Mouse (Mus musculus) C2C12 (cell line): Measurements from ENCODE around the gene Smarca4. TPM values are rescaled to one million over a fixed set of nuclear protein-coding genes. Genes with fewer than 3 reads are reported as not detected.

Experiments used
- H3K27me3 ChIP-seq: one replicate; pipeline ENCODE4 v1.6.1; 2011; ENCODE audit not compliant: control insufficient read depth, insufficient read depth, insufficient read length
- H3K36me3 ChIP-seq: one replicate; pipeline ENCODE4 v1.6.1; 2011; ENCODE audit not compliant: control insufficient read depth, insufficient read depth
- H3K4me3 ChIP-seq: one replicate; pipeline ENCODE4 v1.5.1; 2011; ENCODE audit warnings: mild to moderate bottlenecking, control low read depth; ENCODE audit not compliant: poor library complexity, insufficient read depth, severe bottlenecking
- H3K79me2 ChIP-seq: one replicate; pipeline ENCODE4 v1.6.1; 2011; ENCODE audit not compliant: control insufficient read depth, insufficient read depth
- H3K79me3 ChIP-seq: one replicate; pipeline ENCODE4 v1.6.1; 2011; ENCODE audit warnings: low read depth, control low read depth
- H3ac ChIP-seq: one replicate; pipeline ENCODE3; 2011; ENCODE audit warnings: low read depth; ENCODE audit not compliant: control insufficient read depth, insufficient read length
- CEBPB ChIP-seq: IDR thresholded peaks from one replicate; pipeline ENCODE4 v1.6.1; 2011; ENCODE audit warnings: low read depth, mild to moderate bottlenecking, control low read depth, moderate library complexity
- CTCF ChIP-seq: IDR thresholded peaks from one replicate; pipeline ENCODE4 v1.5.1; 2011; ENCODE audit not compliant: control insufficient read depth, insufficient read depth, insufficient read length
- FOSL1 ChIP-seq: IDR thresholded peaks from one replicate; pipeline ENCODE4 v1.8.0; 2011; ENCODE audit warnings: mild to moderate bottlenecking, low read length; ENCODE audit not compliant: poor library complexity, insufficient read depth, severe bottlenecking
- MAX ChIP-seq: IDR thresholded peaks from one replicate; pipeline ENCODE4 v1.6.1; 2011; ENCODE audit warnings: mild to moderate bottlenecking, control low read depth
- MYOD1 ChIP-seq: IDR thresholded peaks from one replicate; pipeline ENCODE4 v1.6.1; 2011; ENCODE audit warnings: low read depth; ENCODE audit not compliant: control insufficient read depth, insufficient read length
- MYOG ChIP-seq: IDR thresholded peaks from one replicate; pipeline ENCODE4 v1.6.1; 2011; ENCODE audit not compliant: control insufficient read depth, insufficient read length; ENCODE audit errors: extremely low read depth
- USF1 ChIP-seq: IDR thresholded peaks from one replicate; pipeline ENCODE4 v1.6.1; 2011; ENCODE audit warnings: low read depth, mild to moderate bottlenecking, control low read depth, moderate library complexity
- long read RNA-seq, 2 experiments: library from polyadenylated mRNA; unstranded; transcript quantifications; one replicate each; pipeline ENCODE4 v2.0.0; 2019 to 2020
- polyA plus RNA-seq: library from polyadenylated mRNA; unstranded; fragments of >200 nt; fragmentation: generic; extraction: Trizol; gene quantifications from one replicate; pipeline ENCODE4 v1.2.1, GENCODE M21; 2012; ENCODE audit warnings: missing spikeins

The Smarca4 gene
- 72.2 TPM for polyA plus RNA-seq
- long read RNA-seq, experiment 1, partial matches to known transcripts, result 41 of 44 reads
- long read RNA-seq, experiment 1, other reads (novel, unspliced or antisense), result 3 of 44 reads
- long read RNA-seq, experiment 2, full-length matches to known transcripts, result 27 of 310 reads
- long read RNA-seq, experiment 2, partial matches to known transcripts, result 266 of 310 reads
- long read RNA-seq, experiment 2, other reads (novel, unspliced or antisense), result 17 of 310 reads

GRCm38 (mm10) chr9:21615617-21616231, at the start of gene Smarca4:
Smarca4 (plus strand) TSS chr9:21616169.
- no peak for TF ChIP-seq USF1
- Histone ChIP-seq H3K36me3 (no peaks in the 10 kb centered on the region), H3K79me3 (peaks cover 43% of the 10 kb centered on the region), H3K4me3 (peak within 1 kb of the TSS; percentile 71), H3K79me2 (peaks cover 57% of the 10 kb centered on the region), H3K27me3 (no peaks in the 10 kb centered on the region), H3ac (peak within 1 kb of the TSS; percentile 80)

GRCm38 (mm10) chr9:21566538-21566937, 49.4 kb upstream of the Smarca4 start:
- H3K36me3 ChIP-seq, result peaks cover 22% of the 10 kb centered on the region

GRCm38 (mm10) chr9:21567051-21567450, 48.9 kb upstream of the Smarca4 start:
- peaks cover 52% of the 10 kb centered on the region for H3K79me3 ChIP-seq
- H3K79me2 ChIP-seq, result peaks cover 80% of the 10 kb centered on the region
- H3ac ChIP-seq, result no peak overlapping the region
- TF ChIP-seq MAX (no peak), CEBPB (no peak), USF1 (no peak), MYOD1 (no peak), FOSL1 (no peak), CTCF (no peak), MYOG (no peak)
- H3K36me3 ChIP-seq, result peaks cover 24% of the 10 kb centered on the region
- no peaks in the 10 kb centered on the region for H3K27me3 ChIP-seq
- H3K4me3 ChIP-seq, result no peak overlapping the region

More at GRCm38 (mm10) chr9:21566538-21566937, 49.4 kb upstream of the Smarca4 start:
- peaks cover 85% of the 10 kb centered on the region for H3K79me2 ChIP-seq
- H3K27me3 ChIP-seq, result no peaks in the 10 kb centered on the region
- peaks cover 54% of the 10 kb centered on the region for H3K79me3 ChIP-seq
- TF ChIP-seq MAX, result no peak
- no peak for TF ChIP-seq CTCF
- TF ChIP-seq USF1, result no peak
- no peak for TF ChIP-seq MYOD1
- no peak for TF ChIP-seq MYOG
- TF ChIP-seq CEBPB, result no peak
- no peak for TF ChIP-seq FOSL1
- no peak overlapping the region for H3ac ChIP-seq
- no peak overlapping the region for H3K4me3 ChIP-seq

GRCm38 (mm10) chr9:21568657-21569255, 47.2 kb upstream of the Smarca4 start:
- Histone ChIP-seq H3ac (no peak overlapping the region), H3K4me3 (no peak overlapping the region), H3K79me3 (peaks cover 42% of the 10 kb centered on the region), H3K79me2 (peaks cover 63% of the 10 kb centered on the region), H3K36me3 (peaks cover 33% of the 10 kb centered on the region), H3K27me3 (no peaks in the 10 kb centered on the region)
- TF ChIP-seq FOSL1 (no peak), MYOG (no peak), CTCF (no peak), USF1 (no peak), MAX (no peak), CEBPB (no peak), MYOD1 (no peak)

- H3K27me3 ChIP-seq, result no peaks in the 10 kb centered on the region
- peaks cover under 1% of the 10 kb centered on the region for H3K79me3 ChIP-seq
- peaks cover 54% of the 10 kb centered on the region for H3K36me3 ChIP-seq
- no peak overlapping the region for H3K4me3 ChIP-seq
- no peak for TF ChIP-seq MYOD1
- no peak for TF ChIP-seq USF1
- no peak for TF ChIP-seq CTCF
- TF ChIP-seq MAX, result no peak
- no peak for TF ChIP-seq FOSL1
- TF ChIP-seq CEBPB, result no peak
- no peak overlapping the region for H3ac ChIP-seq
- peaks cover 8% of the 10 kb centered on the region for H3K79me2 ChIP-seq
Measured at GRCm38 (mm10) chr9:21574012-21574801, 41.8 kb upstream of the Smarca4 start.
